In the genomic region with DNA sequence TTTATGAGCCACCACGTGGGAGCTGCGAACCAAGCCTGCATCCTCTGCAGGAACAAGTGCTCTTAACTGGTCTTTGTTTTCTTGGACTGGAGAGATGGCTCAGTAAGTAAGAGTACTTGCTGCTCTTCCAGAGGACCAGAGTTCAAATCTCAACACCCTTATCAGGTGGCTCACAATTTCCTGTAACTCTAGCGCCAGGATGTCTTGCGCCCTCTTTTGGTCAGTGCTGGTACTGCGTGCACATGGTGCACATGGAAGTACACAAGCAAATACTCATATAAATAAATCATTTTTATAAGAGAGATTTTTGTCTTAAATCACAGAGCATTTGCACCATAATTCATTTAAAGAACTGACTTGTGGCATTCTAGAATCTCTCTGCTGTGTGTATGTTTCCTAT, we compare ENCODE assay signal across 8 mouse cellular contexts. TPM values are rescaled to one million over a fixed set of nuclear protein-coding genes. Genes with fewer than 3 reads are reported as not detected.
DNase-seq lines count a peak whose midpoint lies in the region; TF ChIP-seq lines count a peak whose summit lies in the region.
"Had no signal": no experiment of that assay in that cellular context is flagged by ENCODE, and none has a peak within 500 bp of the region (broad histone marks: within the 10 kb centered on the region; RNA-seq: fewer than 3 reads in every experiment).

No protein-coding gene starts in this region.

- H3K4me3 ChIP-seq in left cerebral cortex, adult 2 months, result no peak overlapping the region
- H3K4me3 ChIP-seq in ES-Bruce4 (ENCODE audit: low read depth, low read length), result no peak overlapping the region
- no peak overlapping the region for H3K4me3 ChIP-seq in bone marrow, adult 2 months (replicated peaks; ENCODE audit: control insufficient read depth, low read depth, low read length)
- H3K4me3 ChIP-seq: liver, embryonic 13.5 days had no signal

- TF ChIP-seq CTCF in left cerebral cortex, adult 2 months (IDR thresholded peaks at IDR 0.05), result peak; percentile 53
- peak; percentile 77 for TF ChIP-seq CTCF in ES-Bruce4 (IDR thresholded peaks at IDR 0.05; ENCODE audit: low read depth, low read length)
- peak; percentile 68 for TF ChIP-seq CTCF in bone marrow, adult 2 months (IDR thresholded peaks at IDR 0.05; ENCODE audit: control insufficient read depth, insufficient read depth, low read length)

- H3K27ac ChIP-seq in left cerebral cortex, adult 2 months, result no peak overlapping the region
- no peak overlapping the region for H3K27ac ChIP-seq in ES-Bruce4 (ENCODE audit: insufficient read depth, low read length)
- H3K27ac ChIP-seq in bone marrow, adult 2 months (ENCODE audit: control insufficient read depth, insufficient read depth, low read depth, low read length, poor library complexity), result no peak overlapping the region
- H3K27ac ChIP-seq: liver, embryonic 13.5 days had no signal

- no peaks in the 10 kb centered on the region for H3K9me3 ChIP-seq in ES-Bruce4 (replicated peaks; ENCODE audit: control insufficient read depth, insufficient read depth, low read length, poor library complexity, severe bottlenecking)
- H3K9me3 ChIP-seq: liver, embryonic 13.5 days had no signal

- no peak for TF ChIP-seq POLR2A in ES-Bruce4 (IDR thresholded peaks at IDR 0.05; ENCODE audit: insufficient read depth, low read length)
- TF ChIP-seq POLR2A in bone marrow, adult 2 months (IDR thresholded peaks at IDR 0.05; ENCODE audit: borderline replicate concordance, control insufficient read depth, low read depth, low read length), result no peak

- no peaks in the 10 kb centered on the region for H3K27me3 ChIP-seq in ES-Bruce4 (ENCODE audit: control insufficient read depth, insufficient read depth, low read length, poor library complexity, severe bottlenecking)
- H3K27me3 ChIP-seq: liver, embryonic 13.5 days had no signal

- no peak for DNase-seq in left cerebral cortex, adult 2 months (ENCODE audit: extremely low spot score in 1 of 2, low spot score in 2 of 2)
- no peak for DNase-seq in left cerebral cortex, postnatal 14 days (ENCODE audit: low spot score in 2 of 2)
- peak; percentile 18 to 71 for DNase-seq in spleen, postnatal 4 days (ENCODE audit: low spot score in 2 of 2)
- no peak for DNase-seq in frontal cortex, postnatal 14 days (ENCODE audit: low spot score in 2 of 2)
- no peak for DNase-seq in heart, postnatal 36 days
- DNase-seq: liver, embryonic 13.5 days had no signal

- H3K36me3 ChIP-seq in ES-Bruce4 (ENCODE audit: control insufficient read depth, insufficient read depth, low read length, poor library complexity, severe bottlenecking), result no peaks in the 10 kb centered on the region
- H3K36me3 ChIP-seq: liver, embryonic 13.5 days had no signal

- no peaks in the 10 kb centered on the region for H3K4me1 ChIP-seq in ES-Bruce4 (ENCODE audit: control insufficient read depth, insufficient read depth, low read length)
- no peaks in the 10 kb centered on the region for H3K4me1 ChIP-seq in bone marrow, adult 2 months (ENCODE audit: control insufficient read depth, insufficient read depth, low read length)
- H3K4me1 ChIP-seq: liver, embryonic 13.5 days had no signal

- 71% methylated on average over 5 of the region's 5 CpGs for WGBS in bone marrow, adult 2 months

- TF ChIP-seq EP300 in ES-Bruce4 (IDR thresholded peaks at IDR 0.05; ENCODE audit: insufficient read depth, low read depth, low read length), result no peak

- intact Hi-C loops in left cerebral cortex, adult 2 months (cut with DNase I), result no loop called here
- intact Hi-C loops in left cerebral cortex, postnatal 14 days (cut with DNase I), result no loop called here
- intact Hi-C loops in heart, postnatal 36 days (cut with DNase I), result no loop called here

- H3K9ac ChIP-seq in ES-Bruce4 (ENCODE audit: low read depth, poor library complexity, severe bottlenecking), result no peak overlapping the region
- H3K9ac ChIP-seq: liver, embryonic 13.5 days had no signal

RNA-seq across cellular contexts. Expression of gene Prdm2, which starts 35.3 kb away (rescaled TPM):
- total RNA-seq in left cerebral cortex, adult 2 months (2021), result 10 to 100 TPM; 43.3 to 49.2 TPM
- 10 to 100 TPM; 31.6 to 34.6 TPM for total RNA-seq in left cerebral cortex, postnatal 14 days (2021)
- 34.9 and 38.2 TPM in 2 replicates for polyA plus RNA-seq in ES-Bruce4 (2011; ENCODE audit: insufficient read depth, insufficient read length, low read depth, missing spikeins)
- 7.9 and 17.7 TPM in 2 replicates for polyA plus RNA-seq in bone marrow, adult 2 months (2011; ENCODE audit: insufficient read depth, insufficient read length, low replicate concordance, missing spikeins)
- total RNA-seq in heart, postnatal 36 days (2021), result 10 to 100 TPM; 18.9 to 22.0 TPM

RNA-seq across cellular contexts. Expression of gene Pdpn, which starts 51.3 kb away (rescaled TPM):
- 10 to 100 TPM; 15.0 to 15.3 TPM for total RNA-seq in left cerebral cortex, adult 2 months (2021)
- total RNA-seq in left cerebral cortex, postnatal 14 days (2021), result 10 to 100 TPM; 11.7 to 12.7 TPM
- polyA plus RNA-seq in ES-Bruce4 (2011; ENCODE audit: insufficient read depth, insufficient read length, low read depth, missing spikeins), result 179 and 198 TPM in 2 replicates
- polyA plus RNA-seq in bone marrow, adult 2 months (2011; ENCODE audit: insufficient read depth, insufficient read length, low replicate concordance, missing spikeins), result 14.1 TPM in 1 of 2 replicates, not detected in the other
- total RNA-seq in heart, postnatal 36 days (2021), result 1 to 10 TPM; 5.8 to 8.3 TPM

Comparison
In these comparisons a context has a peak if more than half of its experiments do, and no peak if none do; other contexts are left out.
1. DNase-seq: peak in spleen, postnatal 4 days (2 of 2); none in left cerebral cortex, adult 2 months (0 of 2), left cerebral cortex, postnatal 14 days (0 of 2), frontal cortex, postnatal 14 days (0 of 2) and heart, postnatal 36 days (0 of 2).
2. Peak in every context shown above with its lines, with median percentiles within 50 percentile points of each other: CTCF ChIP-seq.